Mouse (Mus musculus): Measurements from ENCODE around the gene Otud7a.

Gene Otud7a

GRCm38 (mm10) chr7:63719183-63719944 lies 274.8 kb downstream of the Otud7a start:
- no peak for DNase-seq (ENCODE audit: low spot score)

GRCm38 (mm10) chr7:63720682-63721081 lies 276.1 kb downstream of the Otud7a start:
- no peak for DNase-seq (ENCODE audit: low spot score)

GRCm38 (mm10) chr7:63725040-63725729 lies 280.6 kb downstream of the Otud7a start:
- DNase-seq (ENCODE audit: low spot score), result no peak

- DNase-seq (ENCODE audit: low spot score), result no peak
Measured at GRCm38 (mm10) chr7:63729605-63730004, 285.1 kb downstream of the Otud7a start.

- no peak for DNase-seq (ENCODE audit: low spot score)
Measured at GRCm38 (mm10) chr7:63730012-63730411, 285.5 kb downstream of the Otud7a start.

- no peak for DNase-seq (ENCODE audit: low spot score)
Measured at GRCm38 (mm10) chr7:63737725-63738124, 293.2 kb downstream of the Otud7a start.

- DNase-seq (ENCODE audit: low spot score), result no peak
Measured at GRCm38 (mm10) chr7:63738142-63738541, 293.6 kb downstream of the Otud7a start.

- DNase-seq (ENCODE audit: low spot score), result no peak
Measured at GRCm38 (mm10) chr7:63743116-63743515, 298.6 kb downstream of the Otud7a start.

- peak; percentile 71 for DNase-seq (ENCODE audit: low spot score)
Measured at GRCm38 (mm10) chr7:63752081-63752480, 307.5 kb downstream of the Otud7a start.

GRCm38 (mm10) chr7:63753274-63753751 lies 308.8 kb downstream of the Otud7a start:
- no peak for DNase-seq (ENCODE audit: low spot score)

GRCm38 (mm10) chr7:63754573-63755475 lies 310.3 kb downstream of the Otud7a start:
- peak; percentile 69 for DNase-seq (ENCODE audit: low spot score)

- peak; percentile 93 for DNase-seq (ENCODE audit: low spot score)
Measured at GRCm38 (mm10) chr7:63755476-63755948, 311.0 kb downstream of the Otud7a start.

GRCm38 (mm10) chr7:63757136-63757677 lies 312.7 kb downstream of the Otud7a start:
- no peak for DNase-seq (ENCODE audit: low spot score)

GRCm38 (mm10) chr7:63757678-63758239 lies 313.2 kb downstream of the Otud7a start:
- no peak for DNase-seq (ENCODE audit: low spot score)

- DNase-seq (ENCODE audit: low spot score), result no peak
Measured at GRCm38 (mm10) chr7:63758240-63758826, 313.8 kb downstream of the Otud7a start.

GRCm38 (mm10) chr7:63759606-63760005 lies 315.1 kb downstream of the Otud7a start:
- peak; percentile 47 for DNase-seq (ENCODE audit: low spot score)

- no peak for DNase-seq (ENCODE audit: low spot score)
Measured at GRCm38 (mm10) chr7:63762529-63762928, 318.0 kb downstream of the Otud7a start.

GRCm38 (mm10) chr7:63768398-63769029 lies 324.0 kb downstream of the Otud7a start:
- DNase-seq (ENCODE audit: low spot score), result no peak

GRCm38 (mm10) chr7:63773268-63773667 lies 328.7 kb downstream of the Otud7a start:
- DNase-seq (ENCODE audit: low spot score), result no peak

GRCm38 (mm10) chr7:63774291-63774690 lies 329.7 kb downstream of the Otud7a start:
- no peak for DNase-seq (ENCODE audit: low spot score)

GRCm38 (mm10) chr7:63777328-63777727 lies 332.8 kb downstream of the Otud7a start:
- no peak for DNase-seq (ENCODE audit: low spot score)

Data from testis, postnatal 10 days (tissue).